Mouse (Mus musculus) left cerebral cortex, adult 11 months (tissue): ENCODE measurements at regions not wholly inside any gene's neighbourhood (a gene's known extent, or its start where the extent isn't known, plus 50 kb on each side); places are given as distances from the start of the nearest gene placed in this dataset.
A peak's percentile ranks its signal among the peaks of the same experiment; 100 is the strongest.

ENCODE experiments used
- DNase-seq: peaks from one replicate; pipeline ENCODE4 v3.0.0; 2022; ENCODE audit warnings: low spot score

DNA sequence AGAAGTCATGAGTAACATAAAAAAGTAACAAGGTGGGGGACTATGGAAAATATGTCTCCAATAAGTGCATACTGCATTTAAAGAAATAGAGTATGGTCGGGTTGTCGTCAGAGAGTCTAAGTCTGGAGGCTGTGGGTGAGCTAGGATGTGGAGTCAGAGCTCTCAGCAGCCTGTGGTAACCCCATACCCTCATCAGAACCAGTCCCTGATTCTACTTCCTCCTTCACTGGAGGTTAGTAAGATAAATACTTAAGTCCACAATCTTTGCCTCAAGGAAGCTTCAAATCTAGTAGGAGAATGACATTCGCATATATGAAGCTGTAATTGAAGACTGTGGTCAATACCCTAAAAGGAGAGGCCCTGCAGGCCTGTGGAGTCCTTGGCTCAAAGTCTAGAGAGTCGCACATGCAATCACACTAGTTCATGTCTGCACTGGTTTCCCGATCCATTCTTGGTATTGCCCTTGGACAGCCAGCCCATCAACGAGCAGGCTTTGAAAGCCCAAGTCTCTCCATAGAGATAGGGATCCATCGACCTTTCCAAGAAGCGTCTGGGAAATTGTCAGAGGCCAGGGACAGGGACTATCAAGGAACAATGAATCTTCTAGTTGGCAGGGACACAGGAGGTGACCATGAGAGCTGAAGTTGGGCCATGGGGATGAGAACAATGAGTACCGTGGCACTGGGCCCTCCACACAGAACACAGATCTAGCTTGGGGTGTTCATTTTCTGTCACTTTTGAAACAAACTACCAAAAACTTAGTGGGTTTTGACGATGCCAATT, 200.3 kb downstream of the Zfp36l1 start:
- no peak for DNase-seq

DNA sequence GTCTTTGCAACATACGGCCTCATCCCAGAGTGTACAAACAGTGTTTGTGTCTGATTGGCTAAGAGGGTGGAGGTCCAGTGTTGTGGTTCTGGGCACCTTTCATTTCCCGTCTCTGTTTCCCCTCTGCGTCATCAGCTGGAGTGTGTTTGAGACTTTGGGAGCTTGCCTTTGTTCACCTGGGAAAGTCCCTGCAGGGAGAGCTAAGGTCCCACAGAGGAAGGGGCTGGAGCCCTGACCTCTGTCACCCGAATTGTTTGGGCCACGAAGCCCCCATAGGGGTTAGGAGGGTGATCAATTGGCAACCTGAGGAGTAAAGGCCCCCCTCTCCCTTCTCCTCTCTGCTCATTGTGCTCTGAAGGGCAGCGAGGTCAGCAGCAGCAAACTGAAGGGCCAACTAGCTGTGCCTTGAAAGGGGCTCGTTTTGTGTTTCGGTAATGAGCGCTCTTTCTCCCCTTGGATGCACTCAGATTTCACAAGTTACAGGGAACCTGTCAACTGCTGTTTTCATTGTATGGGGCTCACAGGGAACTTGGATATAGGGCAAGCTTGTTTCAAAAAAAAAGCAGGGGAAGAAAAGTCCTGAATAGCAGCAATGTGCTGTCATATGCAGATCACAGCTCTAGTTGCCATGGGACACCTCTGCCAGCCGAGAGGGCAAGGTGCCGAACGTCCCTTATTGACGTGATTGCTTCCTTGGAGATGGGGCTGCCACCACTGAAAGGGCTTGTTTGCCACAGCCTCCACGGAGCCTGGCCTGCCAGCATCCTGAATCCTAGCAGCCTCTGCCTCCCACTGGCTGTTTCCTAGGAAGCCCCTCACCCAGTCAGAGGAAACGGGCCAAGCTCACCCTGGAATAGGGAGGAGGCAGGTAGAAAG, 201.7 kb downstream of the Zfp36l1 start:
- peak; percentile 41 for DNase-seq

DNA sequence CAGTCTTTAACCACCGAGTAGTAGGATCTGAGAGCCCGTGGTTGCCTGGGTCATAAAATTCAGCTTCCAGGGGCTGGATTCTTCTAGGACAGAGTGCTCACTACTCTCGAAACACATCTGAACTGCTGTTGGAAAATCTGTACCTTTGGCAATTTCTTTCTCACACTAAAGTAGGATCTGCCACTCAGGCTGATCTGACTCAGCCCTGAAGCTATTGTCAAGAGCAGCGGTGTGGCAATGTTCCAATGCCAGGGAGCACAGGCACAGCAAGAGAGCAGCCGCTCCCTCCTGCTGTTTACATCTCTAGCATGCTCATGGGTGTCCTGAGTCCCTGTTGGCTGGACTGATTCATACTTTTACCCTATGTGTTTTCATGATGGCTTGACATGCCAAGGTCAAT, 205.2 kb downstream of the Zfp36l1 start:
- no peak for DNase-seq

DNA sequence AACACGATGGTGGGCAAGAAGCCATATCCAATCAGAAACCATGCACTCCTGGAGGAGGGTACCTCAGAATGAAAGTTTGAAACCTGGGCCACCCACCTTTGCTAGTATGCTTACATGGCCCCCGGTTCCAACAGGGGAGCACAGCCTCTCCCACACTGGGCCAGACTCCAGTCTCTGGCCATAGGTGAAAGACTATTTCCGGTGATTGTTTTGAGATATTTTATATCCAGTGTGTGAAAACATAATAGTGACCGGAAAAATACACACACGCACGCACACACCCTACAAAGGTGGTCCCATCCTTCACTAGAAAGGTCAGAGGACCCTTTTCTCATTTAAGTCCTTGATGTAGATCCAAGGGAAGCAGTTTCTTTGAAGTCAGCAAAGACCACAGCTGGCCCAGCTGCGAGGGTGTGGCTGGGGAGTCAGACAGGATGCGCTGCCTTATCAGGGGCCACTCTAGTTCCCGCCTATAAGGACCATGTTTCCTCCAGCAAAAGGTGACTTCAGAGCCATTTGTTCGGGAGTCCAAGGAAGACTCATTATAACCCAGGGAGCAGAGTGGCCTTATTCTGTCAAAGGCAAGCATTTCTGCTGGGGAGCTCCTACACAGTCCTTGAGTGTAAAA, 206.0 kb downstream of the Zfp36l1 start:
- no peak for DNase-seq

DNA sequence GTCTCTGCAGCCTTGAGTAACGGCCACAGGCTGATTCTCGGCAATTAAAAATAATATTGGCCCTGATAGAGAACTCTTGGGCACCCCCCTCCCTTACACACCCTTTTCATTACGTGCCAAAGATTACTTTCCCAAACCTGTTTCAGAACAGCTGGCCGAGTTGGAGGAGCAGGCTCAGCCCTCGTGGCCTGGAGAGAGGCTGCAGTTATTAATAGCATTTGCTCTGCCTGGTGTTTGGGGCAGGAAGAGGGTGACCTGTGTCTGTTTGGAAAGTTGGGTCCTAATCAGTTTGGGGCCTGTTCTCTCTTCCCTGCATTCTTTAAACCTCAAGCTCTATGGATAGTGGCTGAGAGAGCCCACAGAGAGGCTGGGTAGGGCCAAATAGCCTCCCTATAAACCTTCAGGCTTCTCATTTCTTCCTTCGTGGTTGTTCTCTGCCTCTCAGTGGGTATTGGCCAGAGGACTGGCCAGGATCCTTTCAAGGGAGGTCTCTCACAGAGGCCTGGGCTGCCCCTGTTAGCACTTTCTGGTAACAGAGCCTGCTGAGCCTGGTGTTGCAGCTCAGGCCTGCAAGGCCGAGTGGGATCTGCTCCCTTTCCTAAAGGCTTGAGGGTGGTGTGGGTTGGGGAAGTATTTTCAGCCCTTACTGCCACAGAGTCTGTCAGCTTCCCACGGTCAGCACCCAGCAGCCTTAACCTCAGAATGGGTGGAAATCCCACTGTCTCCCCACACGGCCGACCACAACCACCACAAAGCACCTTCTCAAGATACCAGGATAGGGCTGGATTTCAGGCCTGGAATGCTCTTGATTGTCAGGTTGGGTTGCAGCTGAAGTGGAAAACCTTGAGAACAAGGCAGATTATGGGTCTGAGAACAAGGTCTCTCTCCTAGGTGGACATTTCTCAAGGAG, 206.7 kb downstream of the Zfp36l1 start:
- no peak for DNase-seq

DNA sequence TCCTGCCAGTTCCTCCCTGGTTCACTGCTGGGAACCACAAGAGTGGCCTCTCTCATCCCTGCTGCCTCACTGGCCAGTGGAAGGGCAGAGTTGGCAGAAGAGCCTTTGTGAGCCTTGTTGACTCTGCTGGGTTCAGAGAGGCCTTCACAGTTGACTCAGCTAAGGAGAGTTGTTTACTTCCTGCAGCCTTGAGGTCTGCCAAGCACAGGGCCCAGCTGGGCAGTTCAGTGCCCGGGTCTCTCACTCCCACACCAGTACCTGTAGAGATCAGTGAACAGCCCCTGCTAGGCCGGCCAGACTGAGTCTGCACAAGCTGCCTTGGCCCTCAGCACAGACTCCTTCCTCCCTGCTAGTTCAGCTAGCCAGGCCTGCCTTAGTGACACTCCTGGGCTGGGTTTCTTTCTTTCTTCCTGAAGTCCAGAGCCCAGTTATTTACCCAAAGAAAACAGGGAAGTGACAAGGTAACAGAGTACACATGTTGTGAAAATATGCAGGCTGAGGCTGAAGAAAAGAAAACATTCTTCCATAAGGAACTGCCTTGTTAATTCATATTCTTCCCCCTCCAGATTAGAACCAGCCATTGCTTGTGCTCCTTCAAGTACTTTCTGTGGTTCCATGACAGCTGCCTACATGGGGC, 207.8 kb downstream of the Zfp36l1 start:
- no peak for DNase-seq

DNA sequence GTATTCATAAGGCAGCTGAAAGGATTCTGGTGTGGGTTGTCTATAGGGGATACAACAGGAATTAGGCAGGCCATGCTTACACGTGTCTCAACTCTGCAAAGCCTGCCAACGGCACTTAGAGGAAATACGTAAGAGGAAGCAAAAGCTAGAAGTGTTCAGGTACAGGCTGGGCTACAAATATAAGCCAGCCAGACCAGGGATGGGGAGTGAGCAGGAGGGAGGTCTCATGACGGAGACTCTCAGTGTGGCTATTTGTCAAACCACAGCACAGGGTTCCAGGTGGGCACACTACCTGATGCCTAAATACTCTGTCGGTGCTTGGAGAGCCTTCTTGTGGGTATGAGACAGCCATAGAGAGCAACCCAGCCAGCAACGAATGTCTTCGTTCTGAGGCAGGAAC, 210.1 kb downstream of the Zfp36l1 start:
- DNase-seq = no peak

DNA sequence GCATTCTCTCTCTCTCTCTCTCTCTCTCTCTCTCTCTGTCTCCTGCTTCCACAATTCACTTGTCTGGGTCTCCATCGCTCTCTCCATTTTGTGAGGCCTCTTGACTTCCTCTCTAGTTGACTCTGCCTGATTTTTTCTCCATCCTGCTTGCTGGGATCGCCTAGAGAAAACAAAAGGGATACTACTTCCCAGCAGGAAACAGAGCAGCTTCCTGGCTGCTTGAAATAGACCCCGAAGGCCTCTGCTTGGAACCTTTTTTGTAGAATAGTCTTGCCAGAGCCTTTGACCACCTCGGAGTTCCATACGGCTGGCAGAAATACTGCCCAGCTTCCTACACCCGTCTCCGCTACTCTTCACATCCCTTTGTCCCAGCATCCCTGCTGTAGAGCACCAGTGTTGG, 210.7 kb downstream of the Zfp36l1 start:
- DNase-seq = no peak

DNA sequence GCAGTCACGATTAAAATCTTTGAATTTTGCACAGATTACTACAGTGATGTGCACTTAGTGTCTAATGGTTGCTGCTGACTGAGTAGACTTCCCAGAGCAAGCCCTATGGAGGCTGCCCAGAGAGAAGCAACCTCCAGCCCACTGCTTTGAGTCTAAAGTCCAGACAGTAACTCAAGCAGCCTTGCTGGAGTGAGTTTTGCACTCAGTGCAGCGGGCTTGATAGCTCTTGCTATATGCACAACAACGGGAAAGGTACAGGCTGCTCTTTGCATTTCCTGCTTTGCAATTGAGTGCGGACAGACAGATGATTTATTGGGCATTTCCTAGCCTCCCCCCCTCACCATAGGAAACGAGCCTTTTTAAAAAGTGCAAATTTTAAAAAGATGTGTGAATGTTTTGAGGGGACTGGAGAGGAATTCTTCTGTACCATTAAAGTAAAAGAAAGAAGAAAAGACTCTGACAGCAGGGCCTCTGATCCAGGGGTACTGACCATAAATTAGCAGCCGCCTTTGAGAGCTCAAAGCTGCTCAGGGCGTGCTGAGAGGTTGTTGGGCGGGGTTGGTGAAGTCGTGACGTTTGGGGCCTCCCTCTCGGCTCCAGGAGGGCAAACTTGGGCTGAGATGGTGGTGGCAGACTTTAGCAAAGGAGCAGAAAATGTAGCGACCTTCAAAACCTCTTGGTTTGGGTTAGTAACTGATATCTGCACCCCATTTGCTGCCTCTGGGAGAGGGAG, 214.4 kb downstream of the Zfp36l1 start:
- no peak for DNase-seq

DNA sequence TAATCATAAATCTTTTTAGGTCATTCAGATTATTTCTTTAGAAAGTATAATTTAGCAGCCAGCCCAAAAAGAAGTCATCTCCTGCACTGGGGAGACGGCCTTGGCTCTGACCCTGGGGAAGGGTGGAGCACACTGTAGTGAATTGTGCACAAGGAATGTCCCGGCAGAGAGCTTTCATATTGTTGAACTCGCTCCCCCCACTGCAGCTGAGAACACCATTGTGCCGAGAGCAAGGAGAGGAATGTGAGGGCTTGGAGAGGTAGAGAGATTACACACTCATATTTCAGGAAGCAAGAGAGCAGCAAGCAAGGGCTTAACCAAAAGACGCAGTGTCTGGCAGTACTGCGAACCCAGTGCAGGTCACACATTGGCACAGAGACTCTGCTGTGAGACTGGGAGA, 216.8 kb downstream of the Zfp36l1 start:
- no peak for DNase-seq

DNA sequence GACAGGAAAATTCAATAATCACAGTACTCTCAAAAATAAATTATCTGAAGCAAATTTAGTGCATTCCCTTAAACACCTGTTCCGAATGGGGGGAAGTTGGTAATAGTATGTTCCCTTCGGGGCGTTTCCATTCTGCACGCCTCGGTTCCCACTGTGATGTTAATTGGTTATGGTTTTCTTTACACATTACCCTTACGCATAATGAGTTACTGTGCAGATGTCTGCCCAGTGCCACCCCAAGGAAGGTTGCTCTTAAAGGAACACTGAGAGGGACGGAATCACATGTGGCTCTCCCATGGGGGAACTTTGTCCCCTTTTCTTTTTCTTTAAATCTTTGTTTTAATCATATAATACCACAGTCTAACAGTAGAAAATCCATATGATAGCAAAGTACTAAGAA, 217.5 kb downstream of the Zfp36l1 start:
- DNase-seq = no peak

DNA sequence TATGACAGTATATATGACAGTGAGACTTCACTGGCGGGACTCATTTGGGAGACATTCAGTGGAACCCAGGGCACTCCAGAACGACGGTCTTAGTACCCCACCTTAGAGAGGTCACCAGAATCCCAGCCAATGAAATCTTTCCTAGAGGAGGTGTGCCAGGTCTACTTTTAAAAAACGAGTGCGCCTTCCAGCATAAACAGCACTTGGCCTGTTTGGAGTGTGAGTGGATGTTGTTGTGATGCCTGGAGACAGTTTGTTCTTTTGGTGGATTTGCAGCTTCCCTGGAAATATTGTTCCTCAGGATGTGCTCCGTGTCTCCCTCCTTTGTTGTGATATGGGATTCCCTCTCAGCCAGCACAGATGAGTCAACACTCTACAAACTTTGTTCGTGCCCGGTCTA, 219.9 kb downstream of the Zfp36l1 start:
- DNase-seq = no peak

DNA sequence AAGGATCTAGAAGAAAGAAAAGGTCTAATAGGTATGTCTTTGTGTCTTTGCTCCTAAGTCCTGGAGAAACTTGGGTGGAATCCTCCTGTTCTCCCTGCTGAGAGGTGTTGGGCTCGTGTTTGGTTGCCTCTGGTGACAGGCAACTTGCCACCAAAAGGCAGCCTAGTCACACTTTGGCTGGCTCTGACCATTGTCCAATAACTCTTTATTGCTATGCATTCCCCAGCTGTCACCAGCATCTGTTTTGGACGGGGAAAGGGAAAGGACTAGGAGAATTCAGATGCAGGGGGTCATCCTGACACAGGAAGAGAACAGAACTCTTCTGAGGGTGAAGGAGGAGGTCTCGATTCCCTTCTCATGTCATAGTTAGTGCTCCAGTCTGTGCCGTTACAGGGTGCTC, 220.9 kb downstream of the Zfp36l1 start:
- no peak for DNase-seq

DNA sequence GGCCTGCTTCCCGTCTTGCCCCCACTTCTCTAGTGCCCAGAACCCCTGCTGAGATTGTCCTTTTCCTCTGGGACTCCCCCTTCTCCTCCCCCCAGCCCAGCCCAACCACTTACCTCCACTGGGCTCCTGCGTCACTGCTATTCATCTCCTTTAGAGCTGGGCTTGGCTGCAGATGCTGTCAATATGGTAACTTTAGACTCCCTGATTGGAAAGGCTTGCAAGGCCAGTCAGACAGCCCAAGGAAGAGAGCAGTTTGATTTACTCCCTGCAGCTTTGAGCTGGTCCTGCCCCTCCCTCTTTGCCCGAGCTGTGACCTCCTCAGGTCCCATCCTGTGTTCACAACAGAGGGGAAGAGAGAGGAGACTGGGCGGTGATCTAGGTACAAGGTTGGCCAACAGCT, 221.9 kb downstream of the Zfp36l1 start:
- DNase-seq = no peak

DNA sequence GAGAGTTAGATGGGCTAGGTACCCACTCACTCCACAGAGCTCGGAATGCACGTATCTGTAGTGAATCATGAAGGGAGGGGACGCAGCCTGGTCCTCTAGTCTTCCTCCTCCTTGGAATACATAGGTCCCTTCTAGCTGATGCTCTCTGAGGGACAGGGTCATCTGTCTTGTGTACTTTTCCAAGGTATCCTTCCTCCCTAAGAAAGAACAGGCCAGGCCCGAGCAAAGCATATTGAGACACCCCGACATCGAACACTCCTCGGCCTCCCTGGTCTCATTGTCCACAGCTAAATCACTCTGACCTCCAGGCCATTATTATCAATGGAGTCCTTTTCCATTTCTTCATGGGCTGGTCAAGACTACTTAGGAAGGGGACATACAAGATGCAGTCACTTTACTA, 222.5 kb downstream of the Zfp36l1 start:
- no peak for DNase-seq

DNA sequence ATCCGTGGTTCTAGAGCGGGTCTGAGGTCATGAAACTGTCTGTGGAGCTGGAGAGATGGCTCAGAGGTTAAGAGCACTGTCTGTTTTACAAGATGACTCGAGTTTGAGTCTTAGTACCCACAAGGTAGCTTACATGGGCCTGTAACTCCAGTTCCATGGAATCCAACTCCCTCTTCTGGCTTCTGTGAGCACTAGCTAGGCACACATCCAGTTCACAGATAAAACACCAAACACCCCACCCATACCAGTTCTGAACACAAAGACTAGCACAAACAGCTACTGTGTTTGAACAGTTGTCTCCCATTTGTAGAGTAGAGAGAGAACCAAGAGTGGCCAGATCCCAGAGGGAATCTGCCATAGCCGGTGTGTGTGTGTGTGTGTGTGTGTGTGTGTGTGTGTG, 224.0 kb downstream of the Zfp36l1 start:
- no peak for DNase-seq

DNA sequence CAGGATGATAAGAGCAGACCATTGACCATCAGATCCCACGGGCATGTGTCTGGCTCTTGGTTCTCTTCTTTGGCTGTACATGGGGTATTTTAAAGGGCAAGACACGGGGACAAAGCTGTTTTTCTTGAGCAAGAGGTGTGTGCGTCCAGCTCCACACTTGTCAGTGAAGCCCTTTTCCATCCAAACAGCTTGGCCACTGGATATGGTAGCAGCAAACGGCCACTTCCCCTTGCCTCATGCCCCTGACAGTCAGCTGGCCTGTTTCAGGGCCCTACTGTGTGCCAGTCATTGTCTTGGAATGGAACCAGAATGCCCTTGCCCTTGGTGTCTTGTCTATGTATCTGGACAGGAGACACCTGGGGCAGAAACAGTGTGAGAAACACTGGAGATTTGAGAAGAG, 224.7 kb downstream of the Zfp36l1 start:
- DNase-seq = no peak

DNA sequence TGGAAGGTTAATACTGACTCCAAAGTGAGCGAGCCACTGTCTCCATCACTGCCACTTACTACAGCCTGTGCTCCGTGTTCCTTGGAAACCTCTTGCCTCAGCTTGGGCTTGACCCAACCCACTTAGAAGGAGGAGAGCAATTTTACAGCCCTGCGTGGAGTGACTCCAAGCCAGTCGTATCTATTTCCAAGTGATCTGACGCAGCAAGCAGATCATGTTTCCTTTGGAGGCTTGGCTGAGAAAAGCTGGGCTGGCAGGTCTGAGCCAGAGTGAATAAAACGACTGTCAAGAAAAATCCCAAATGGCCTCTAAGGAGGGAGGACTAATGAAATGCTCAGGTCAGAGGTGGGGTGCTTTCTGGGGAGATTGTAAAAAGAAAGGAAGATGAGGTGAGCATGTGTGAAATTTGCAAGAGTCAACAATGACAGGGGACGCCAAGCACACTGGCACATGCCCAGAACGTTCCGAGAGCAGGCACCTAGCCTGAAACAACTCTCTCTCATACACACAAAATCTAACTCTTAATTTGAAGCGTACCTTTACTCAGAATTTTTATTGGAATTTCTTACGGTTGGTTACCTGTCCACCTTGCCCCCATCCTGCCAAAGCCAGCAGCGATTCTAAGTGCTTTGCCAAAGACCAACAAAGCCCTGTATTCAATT, 225.5 kb downstream of the Zfp36l1 start:
- DNase-seq = no peak

DNA sequence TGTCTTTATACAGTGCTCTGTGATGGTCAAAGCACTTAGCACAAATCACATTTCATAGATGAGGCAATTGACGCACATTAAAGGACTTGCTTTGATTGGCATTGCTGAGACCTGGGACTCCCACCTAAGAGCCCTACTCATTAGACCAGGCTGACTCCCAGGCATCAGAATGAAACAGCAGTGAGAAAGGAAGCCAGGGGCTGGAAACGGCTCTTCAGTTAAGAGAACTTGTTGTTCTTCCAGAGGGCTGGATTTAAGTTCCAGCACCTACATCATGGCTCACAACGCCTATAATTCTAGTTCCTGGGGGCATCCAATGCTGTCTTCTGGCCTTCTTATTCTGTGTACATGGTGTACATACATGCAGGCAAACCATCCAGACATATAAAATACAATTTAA, 226.3 kb downstream of the Zfp36l1 start:
- no peak for DNase-seq

DNA sequence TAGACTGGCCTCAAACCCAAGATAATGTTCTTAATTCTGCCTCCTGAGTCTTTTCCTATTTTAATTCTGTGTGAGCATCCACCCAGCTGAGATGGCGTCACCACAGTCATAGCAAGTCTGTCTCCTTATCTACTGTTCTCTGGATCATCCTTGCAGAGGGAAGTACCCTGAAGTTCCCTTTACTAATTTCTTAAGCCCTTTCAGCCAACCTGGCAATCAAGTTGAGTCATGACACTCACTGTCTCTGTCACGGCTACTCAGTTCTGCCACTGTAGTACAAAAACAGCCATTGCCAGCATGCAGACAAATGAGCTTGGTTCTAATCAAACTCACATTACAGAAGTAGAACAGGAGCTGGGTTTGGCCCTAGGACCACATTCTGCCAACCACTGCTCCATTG, 227.5 kb downstream of the Zfp36l1 start:
- no peak for DNase-seq
